Mouse (Mus musculus) sigmoid colon, adult 10 weeks (tissue): ENCODE measurements around the gene Gm10217. TPM values are rescaled to one million over a fixed set of nuclear protein-coding genes. Genes with fewer than 3 reads are reported as not detected.

ENCODE experiments used
- polyA plus RNA-seq: library from polyadenylated mRNA; stranded (reverse); fragments of 350-450 nt; fragmentation: Illumina TruSeq; extraction: RNeasy Lipid Tissue Mini Kit (QIAGEN cat#74804); gene quantifications from one replicate; pipeline ENCODE4 v1.2.3, GENCODE M21; 2014; ENCODE audit warnings: low read depth, low replicate concordance

Gene Gm10217
- polyA plus RNA-seq: not detected

DNA sequence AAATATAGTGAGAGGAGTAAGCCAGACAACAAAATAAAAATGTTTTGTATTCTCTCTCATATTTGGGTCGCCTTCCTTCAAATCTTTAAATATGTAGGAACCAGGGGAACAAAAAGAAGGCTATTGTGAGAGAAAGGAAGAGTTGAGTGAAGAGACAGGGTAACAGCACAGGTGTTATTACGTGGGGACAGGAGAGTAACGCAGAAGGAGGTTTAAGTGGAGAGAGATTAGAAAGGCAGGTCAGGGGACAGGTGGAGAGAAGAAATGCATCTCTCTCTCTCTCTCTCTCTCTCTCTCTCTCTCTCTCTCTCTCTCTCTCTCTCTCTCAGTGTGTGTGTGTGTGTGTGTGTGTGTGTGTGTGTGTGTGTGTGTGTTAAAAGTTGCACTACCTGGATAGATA lies at the start of gene Gm10217:
Gene Gm10217 (plus strand): TSS at position 301 of the 400 bp plus-strand sequence.

Other genes starting within 250 kb of the Gm10217 start
- 2.2 TPM for gene Fam155a, start 93.1 kb upstream of the Gm10217 start, polyA plus RNA-seq
- 17.6 TPM for gene Lig4, start 113.4 kb downstream of the Gm10217 start, polyA plus RNA-seq
- gene Abhd13, start 113.5 kb downstream of the Gm10217 start, polyA plus RNA-seq: 83.8 TPM
- 9.6 TPM for gene Tnfsf13b, start 142.2 kb downstream of the Gm10217 start, polyA plus RNA-seq